Mouse (Mus musculus) liver, adult 10 weeks (tissue): Measurements from ENCODE around the gene Bbc3. TPM values are rescaled to one million over a fixed set of nuclear protein-coding genes. Genes with fewer than 3 reads are reported as not detected.

Source experiments
- polyA plus RNA-seq: library from polyadenylated mRNA; stranded (reverse); fragments of 350-450 nt; fragmentation: Illumina TruSeq; extraction: RNeasy Lipid Tissue Mini Kit (QIAGEN cat#74804); gene quantifications from one replicate; pipeline ENCODE4 v1.2.3, GENCODE M21; 2014; ENCODE audit warnings: low read depth, low replicate concordance

The Bbc3 gene
- polyA plus RNA-seq: not detected

DNA sequence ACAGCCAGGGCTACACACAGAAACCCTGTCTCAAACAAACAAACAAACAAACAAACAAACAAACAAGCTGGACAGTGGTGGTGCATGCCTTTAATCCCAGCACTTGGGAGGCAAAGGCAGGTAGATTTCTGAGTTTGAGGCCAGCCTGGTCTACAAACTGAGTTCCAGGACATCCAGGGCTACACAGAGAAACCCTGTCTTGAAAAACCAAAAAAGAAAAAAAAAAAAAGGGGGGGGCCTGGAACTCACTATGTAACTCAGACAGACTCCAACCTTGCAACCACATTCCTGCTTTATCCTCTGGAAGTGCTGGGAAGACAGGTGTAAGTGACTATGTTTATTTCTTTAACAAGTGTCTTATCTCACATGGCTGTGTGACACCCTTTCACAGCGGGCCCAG, at the start of gene Bbc3:
Gene Bbc3 (plus strand): TSS at position 301 of the 400 bp plus-strand sequence.

DNA sequence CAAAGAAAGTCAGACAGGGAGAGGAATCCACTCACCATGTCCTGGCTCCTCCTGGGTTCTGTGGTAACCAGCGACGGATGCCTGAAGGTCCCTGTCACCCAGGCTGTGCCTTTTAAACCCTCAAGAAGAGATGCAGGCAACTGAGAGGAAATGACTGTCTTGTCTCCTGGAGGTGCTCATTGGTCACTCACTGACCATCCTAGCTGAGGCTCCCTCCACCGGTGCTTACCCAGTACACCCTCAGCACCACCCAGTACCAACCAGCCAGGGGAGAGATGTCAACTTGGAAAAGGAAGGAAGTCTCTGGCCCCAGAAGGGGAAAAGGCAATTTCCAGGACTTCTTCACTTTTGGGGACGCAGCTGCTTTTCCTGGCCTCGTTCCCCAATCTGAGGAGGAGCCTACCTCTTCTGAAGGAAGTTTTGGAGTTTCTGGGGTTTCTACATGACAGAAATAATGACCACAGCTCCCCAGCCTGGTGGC, 49.0 kb upstream of the Bbc3 start, which contains the start of gene C5ar1:
Gene C5ar1 (minus strand): TSS at position 431 of the 481 bp plus-strand sequence.

DNA sequence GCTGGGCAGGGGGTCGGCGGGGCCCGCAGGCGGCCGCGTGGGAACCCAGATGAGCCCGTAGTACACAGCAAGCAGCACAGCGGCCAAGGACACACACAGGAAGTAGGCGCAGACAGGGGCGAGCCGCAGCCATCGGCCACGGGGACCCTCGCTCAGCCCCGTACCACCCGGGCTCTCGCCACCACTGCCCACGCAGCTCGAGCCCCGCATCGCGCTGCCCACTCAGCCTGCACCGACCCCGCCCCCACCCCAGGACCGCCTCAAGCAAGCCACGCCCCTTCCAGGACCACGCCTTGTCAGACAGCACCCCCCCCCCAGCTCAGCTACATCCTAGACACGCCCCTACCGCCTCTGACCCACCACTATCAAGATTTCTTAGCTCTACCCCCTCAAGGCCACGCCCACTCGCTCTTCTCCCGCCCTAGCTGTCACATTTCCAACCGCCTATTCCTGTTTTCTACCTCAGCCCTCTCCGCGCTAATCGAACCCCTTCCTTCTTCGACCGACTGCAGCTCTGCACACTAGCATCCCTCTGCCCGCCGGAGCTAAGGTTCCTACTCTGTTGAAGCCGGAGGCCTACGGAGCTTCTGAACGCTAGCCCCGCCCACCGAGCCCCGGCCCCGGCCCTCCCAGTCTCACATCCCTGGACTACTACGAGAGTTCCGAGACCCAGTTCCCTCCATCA, 35.0 kb upstream of the Bbc3 start, which contains the start of gene Inafm1:
Gene Inafm1 (minus strand): TSS at position 537 of the 685 bp plus-strand sequence.

DNA sequence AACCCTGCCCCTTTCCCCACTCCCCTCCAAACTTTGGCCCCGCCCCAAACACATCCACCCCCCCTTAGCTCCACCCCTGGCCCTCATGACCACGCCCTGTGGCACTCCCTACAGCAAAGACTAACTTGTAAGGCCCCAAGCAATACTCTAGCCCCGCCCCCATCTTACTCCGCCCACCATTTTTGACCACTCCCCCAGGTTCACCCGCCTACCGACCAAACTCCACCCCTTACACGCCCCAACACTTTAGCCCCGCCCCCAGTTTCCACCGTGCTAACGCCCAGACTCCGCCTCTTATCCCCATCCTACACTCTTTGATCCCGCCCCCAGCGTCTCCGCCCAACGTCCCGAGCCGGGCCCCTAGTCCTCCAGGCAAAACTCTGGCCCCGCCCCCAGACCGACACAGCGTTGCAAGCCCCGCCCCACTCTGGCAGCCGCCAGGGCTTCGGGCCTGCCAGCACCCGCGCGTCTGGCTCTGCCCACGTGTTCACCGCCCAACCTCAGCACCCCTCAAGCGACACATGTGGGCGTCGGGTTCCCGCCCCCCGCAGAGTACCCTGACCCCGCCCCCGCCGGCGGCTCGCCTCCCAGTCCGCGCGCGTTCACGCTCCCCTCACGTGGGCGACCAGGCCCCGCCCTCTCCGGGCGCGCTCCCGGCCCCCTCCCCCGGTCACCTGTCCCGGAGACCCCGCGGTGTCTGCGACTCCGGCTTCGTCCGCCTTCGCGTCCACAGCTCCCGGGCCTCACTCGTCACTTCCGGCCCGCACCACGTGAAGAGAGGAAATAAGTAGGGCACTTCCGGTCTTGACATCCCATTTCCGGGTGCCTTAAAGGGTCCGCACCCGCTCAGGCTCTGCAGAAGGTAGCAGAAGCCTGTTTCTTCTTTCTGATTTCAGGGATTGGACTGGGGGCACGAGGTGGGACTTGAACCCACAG, 21.9 kb upstream of the Bbc3 start, which contains the start of gene Ccdc9:
Gene Ccdc9 (minus strand): TSS at position 770 of the 936 bp plus-strand sequence.

Other genes with a start within 250 kb of the Bbc3 start
- not detected for gene Zfp541, start 246.6 kb upstream of the Bbc3 start, polyA plus RNA-seq
- gene Napa, start 209.9 kb upstream of the Bbc3 start, polyA plus RNA-seq: 16.1 TPM
- 6.3 TPM for gene Kptn, start 188.5 kb upstream of the Bbc3 start, polyA plus RNA-seq
- not detected for gene Slc8a2, start 178.6 kb upstream of the Bbc3 start, polyA plus RNA-seq
- gene Meis3, start 133.3 kb upstream of the Bbc3 start, polyA plus RNA-seq: not detected
- 0.34 TPM for gene Dhx34, start 86.4 kb upstream of the Bbc3 start, polyA plus RNA-seq
- gene C5ar2, start 64.2 kb upstream of the Bbc3 start, polyA plus RNA-seq: 0.93 TPM
- 0.64 TPM for gene C5ar1, start 48.9 kb upstream of the Bbc3 start, polyA plus RNA-seq
- 0.40 TPM for gene Inafm1, start 34.8 kb upstream of the Bbc3 start, polyA plus RNA-seq
- gene Ccdc9, start 21.6 kb upstream of the Bbc3 start, polyA plus RNA-seq: 9.4 TPM
- gene Sae1, start 79.4 kb downstream of the Bbc3 start, polyA plus RNA-seq: 20.8 TPM
- gene Zc3h4, start 92.5 kb downstream of the Bbc3 start, polyA plus RNA-seq: 2.2 TPM
- gene Tmem160, start 144.4 kb downstream of the Bbc3 start, polyA plus RNA-seq: not detected
- not detected for gene Npas1, start 169.3 kb downstream of the Bbc3 start, polyA plus RNA-seq